Comparison of ENCODE assay signal across 29 mouse cellular contexts in genomic region chr11:66996446-66996845, GRCm38 (mm10). TPM values are rescaled to one million over a fixed set of nuclear protein-coding genes. Genes with fewer than 3 reads are reported as not detected.
DNase-seq lines count a peak whose midpoint lies in the region; TF ChIP-seq lines count a peak whose summit lies in the region.
"Had no signal": no experiment of that assay in that cellular context is flagged by ENCODE, and none has a peak within 500 bp of the region (broad histone marks: within the 10 kb centered on the region; RNA-seq: fewer than 3 reads in every experiment).

No protein-coding gene starts in this region.

- DNase-seq in cerebellum, adult 18-20 months = peak; percentile 29 to 43
- DNase-seq in cerebellum, postnatal 4 days (ENCODE audit: low spot score in 2 of 2) = no peak
- peak; percentile 51 for DNase-seq in heart, adult 11 months
- DNase-seq in heart, adult 18-20 months = no peak
- DNase-seq in cerebellum, postnatal 10 days = peak; percentile 37 to 45
- DNase-seq in thymus, adult 2 months = no peak
- DNase-seq in left cerebral cortex, postnatal 10 days (ENCODE audit: extremely low spot score in 1 of 2, low spot score in 2 of 2) = no peak
- DNase-seq: adrenal gland, adult 2 months; adrenal gland, postnatal 14 days; B cell, adult 2 months; embryo, embryonic 11 days; gastrocnemius, postnatal 25 days; kidney, adult 2 months had no signal

- intact Hi-C loops in left cerebral cortex, postnatal 10 days (cut with DNase I) = no loop called here

- no peaks in the 10 kb centered on the region for H3K36me3 ChIP-seq in thymus, adult 2 months (ENCODE audit: control insufficient read depth, insufficient read depth, low read length)
- H3K36me3 ChIP-seq: embryonic facial prominence, embryonic 10.5 days; embryonic facial prominence, embryonic 13.5 days; forebrain, embryonic 12.5 days; forebrain, embryonic 15.5 days; hindbrain, embryonic 12.5 days; hindbrain, embryonic 15.5 days had no signal

- H3K27me3 ChIP-seq in thymus, adult 2 months (ENCODE audit: control insufficient read depth, insufficient read depth, low read length) = no peaks in the 10 kb centered on the region
- H3K27me3 ChIP-seq: embryonic facial prominence, embryonic 13.5 days; forebrain, embryonic 15.5 days; hindbrain, embryonic 12.5 days; hindbrain, embryonic 15.5 days had no signal

- H3K27ac ChIP-seq in thymus, adult 2 months (ENCODE audit: control insufficient read depth, insufficient read depth, low read length) = no peak overlapping the region
- H3K27ac ChIP-seq: embryonic facial prominence, embryonic 10.5 days; embryonic facial prominence, embryonic 13.5 days; forebrain, embryonic 12.5 days; forebrain, embryonic 15.5 days; hindbrain, embryonic 12.5 days; hindbrain, embryonic 15.5 days had no signal

- H3K4me3 ChIP-seq in thymus, adult 2 months (ENCODE audit: control insufficient read depth, insufficient read depth, low read length) = no peak overlapping the region
- H3K4me3 ChIP-seq: embryonic facial prominence, embryonic 10.5 days; embryonic facial prominence, embryonic 13.5 days; erythroblast, embryonic 14.5 days; forebrain, embryonic 12.5 days; forebrain, embryonic 15.5 days; hindbrain, embryonic 12.5 days; hindbrain, embryonic 15.5 days had no signal

- H3K4me1 ChIP-seq in thymus, adult 2 months (replicated peaks; ENCODE audit: control insufficient read depth, insufficient read depth, low read length) = no peaks in the 10 kb centered on the region

- TF ChIP-seq CTCF in thymus, adult 2 months (IDR thresholded peaks at IDR 0.05; ENCODE audit: borderline replicate concordance, control insufficient read depth, extremely low read depth, insufficient read depth, low read length, poor library complexity) = no peak

- WGBS in thymus, adult 2 months = 85% methylated on average over 4 of the region's 4 CpGs

- TF ChIP-seq POLR2A in thymus, adult 2 months (IDR thresholded peaks at IDR 0.05; ENCODE audit: control insufficient read depth, extremely low read depth, insufficient read depth, low read length, poor library complexity) = no peak

RNA-seq across cellular contexts. Expression of gene Tmem220, which starts 28.5 kb away (rescaled TPM):
- 1 to 10 TPM; 2.0 to 2.7 TPM for total RNA-seq in heart, adult 18-20 months (2021)
- 0.45 and 0.54 TPM in 2 replicates for polyA plus RNA-seq in thymus, adult 2 months (2012; rRNA removed)
- under 1 TPM; 0.43 to 0.51 TPM for total RNA-seq in left cerebral cortex, postnatal 10 days (2021)
- polyA plus RNA-seq: erythroblast, embryonic 14.5 days had no signal

RNA-seq across cellular contexts. Expression of gene Tmem238l, which starts 40.0 kb away (rescaled TPM):
- not detected for total RNA-seq in heart, adult 18-20 months (2021)
- polyA plus RNA-seq in thymus, adult 2 months (2012; rRNA removed) = 0.26 and 0.63 TPM in 2 replicates
- total RNA-seq in left cerebral cortex, postnatal 10 days (2021) = not detected
- total RNA-seq: adrenal gland, adult 2 months; adrenal gland, postnatal 14 days; adrenal gland, postnatal 4 days; gastrocnemius, adult 8-10 months; gastrocnemius, postnatal 25 days; heart, adult 8-10 months; heart, postnatal 25 days; hematopoietic stem cell, adult 5-6 weeks; MEL had no signal
- polyA plus RNA-seq: adrenal gland, adult 2 months; CD4-positive, CD25-positive, alpha-beta regulatory T cell, adult 4 months; cortical plate, adult 2 months; embryonic facial prominence, embryonic 10.5 days; embryonic facial prominence, embryonic 13.5 days; erythroblast, embryonic 14.5 days; forebrain, embryonic 12.5 days; forebrain, embryonic 15.5 days; heart, embryonic 14.5 days; hindbrain, embryonic 12.5 days; hindbrain, embryonic 15.5 days had no signal

RNA-seq across cellular contexts. Expression of gene Adprm, which starts 55.9 kb away (rescaled TPM):
- 10 to 100 TPM; 12.0 to 12.4 TPM for total RNA-seq in heart, adult 18-20 months (2021)
- polyA plus RNA-seq in thymus, adult 2 months (2012; rRNA removed) = 18.8 and 26.2 TPM in 2 replicates
- 10 to 100 TPM; 23.0 to 26.1 TPM for total RNA-seq in left cerebral cortex, postnatal 10 days (2021)

RNA-seq across cellular contexts. Expression of gene Sco1, which starts 56.0 kb away (rescaled TPM):
- 10 to 100 TPM; 21.5 to 22.6 TPM for total RNA-seq in heart, adult 18-20 months (2021)
- 3.8 and 4.4 TPM in 2 replicates for polyA plus RNA-seq in thymus, adult 2 months (2012; rRNA removed)
- 1 to 10 TPM; 8.3 to 8.9 TPM for total RNA-seq in left cerebral cortex, postnatal 10 days (2021)

Comparison
In these comparisons a context has a peak if more than half of its experiments do, and no peak if none do; other contexts are left out.
1. DNase-seq: peak in cerebellum, adult 18-20 months (2 of 2), heart, adult 11 months (single experiment) and cerebellum, postnatal 10 days (2 of 2); none in cerebellum, postnatal 4 days (0 of 2), heart, adult 18-20 months (0 of 2), thymus, adult 2 months (single experiment) and left cerebral cortex, postnatal 10 days (0 of 2).